Mouse (Mus musculus) thymus, adult 2 months (tissue): ENCODE results near the gene Lingo1.

Source experiments
- CTCF ChIP-seq: fragments of 200-500 bp; IDR thresholded peaks from 2 replicates; pipeline ENCODE4 v1.5.1; 2012; ENCODE audit warnings: mild to moderate bottlenecking, control low read depth, low read length, moderate library complexity, borderline replicate concordance; ENCODE audit not compliant: control insufficient read depth, poor library complexity, insufficient read depth; ENCODE audit errors: extremely low read depth
- POLR2A ChIP-seq: fragments of 200-500 bp; IDR thresholded peaks from 2 replicates; pipeline ENCODE4 v1.6.1; 2012; ENCODE audit warnings: mild to moderate bottlenecking, low read length, control low read depth, moderate library complexity; ENCODE audit not compliant: control insufficient read depth, poor library complexity, insufficient read depth; ENCODE audit errors: extremely low read depth

- TF ChIP-seq POLR2A, result no peak
- TF ChIP-seq CTCF, result no peak
These were observed 45.6 kb upstream of the Lingo1 start for GRCm38 (mm10) chr9:56841864-56842263.
